Mouse (Mus musculus) neural tube, embryonic 15.5 days (tissue): ENCODE measurements around the gene Plxnb1. TPM values are rescaled to one million over a fixed set of nuclear protein-coding genes. Genes with fewer than 3 reads are reported as not detected.
"Not testable (repeated sequence)": the region's sequence is repeated elsewhere in the genome, so short reads cannot be mapped to it uniquely, and the experiment has no call there.

Experiments
- ATAC-seq: fragments of 200-750 bp; cut with Nextera tagmentation; 2 replicates; pipeline ENCODE4 v1.8.0; 2017; ENCODE audit warnings: mild to moderate bottlenecking, moderate TSS enrichment, moderate library complexity; ENCODE audit not compliant: low FRiP score
- H3K27ac ChIP-seq: fragments of 300-500 bp; sonication (generic); replicated peaks from 2 replicates; pipeline ENCODE4 v1.5.1; 2015; ENCODE audit warnings: mild to moderate bottlenecking, inconsistent platforms
- H3K27me3 ChIP-seq: fragments of 300-500 bp; sonication (generic); replicated peaks from 2 replicates; pipeline ENCODE4 v1.6.1; 2015; ENCODE audit warnings: inconsistent platforms
- H3K36me3 ChIP-seq: fragments of 300-500 bp; sonication (generic); 2 replicates; pipeline ENCODE4 v1.6.1; 2015; ENCODE audit warnings: inconsistent platforms
- H3K4me1 ChIP-seq: fragments of 300-500 bp; sonication (generic); 2 replicates; pipeline ENCODE4 v1.6.1; 2015; ENCODE audit warnings: inconsistent platforms
- H3K4me2 ChIP-seq: fragments of 300-500 bp; sonication (generic); 2 replicates; pipeline ENCODE4 v1.6.1; 2015; ENCODE audit warnings: inconsistent platforms, mild to moderate bottlenecking, moderate library complexity
- H3K4me3 ChIP-seq: fragments of 300-500 bp; sonication (generic); replicated peaks from 2 replicates; pipeline ENCODE4 v1.5.1; 2015; ENCODE audit warnings: mild to moderate bottlenecking, inconsistent platforms
- H3K9ac ChIP-seq: fragments of 300-500 bp; sonication (generic); replicated peaks from 2 replicates; pipeline ENCODE4 v1.6.1; 2015; ENCODE audit warnings: mild to moderate bottlenecking, inconsistent platforms
- H3K9me3 ChIP-seq: fragments of 300-500 bp; sonication (generic); replicated peaks from 2 replicates; pipeline ENCODE4 v1.6.1; 2016; ENCODE audit warnings: inconsistent platforms
- WGBS: fragments of 180-500 bp; shearing (Covaris S2); methylation state at CpG from one replicate; pipeline ENCODE4 v1.1.7; 2015; ENCODE audit warnings: mixed read lengths; 5-methylcytosine and 5-hydroxymethylcytosine counted together
- polyA plus RNA-seq: library from polyadenylated mRNA; unstranded; fragments of >200 nt; fragmentation: Nextera tagmentation; extraction: Ambion mirVana; gene quantifications from 2 replicates; pipeline ENCODE4 v1.2.1, GENCODE M21; 2015

Plxnb1 gene
- polyA plus RNA-seq, 1 experiment from 2014 or later = 11.6 TPM

DNA sequence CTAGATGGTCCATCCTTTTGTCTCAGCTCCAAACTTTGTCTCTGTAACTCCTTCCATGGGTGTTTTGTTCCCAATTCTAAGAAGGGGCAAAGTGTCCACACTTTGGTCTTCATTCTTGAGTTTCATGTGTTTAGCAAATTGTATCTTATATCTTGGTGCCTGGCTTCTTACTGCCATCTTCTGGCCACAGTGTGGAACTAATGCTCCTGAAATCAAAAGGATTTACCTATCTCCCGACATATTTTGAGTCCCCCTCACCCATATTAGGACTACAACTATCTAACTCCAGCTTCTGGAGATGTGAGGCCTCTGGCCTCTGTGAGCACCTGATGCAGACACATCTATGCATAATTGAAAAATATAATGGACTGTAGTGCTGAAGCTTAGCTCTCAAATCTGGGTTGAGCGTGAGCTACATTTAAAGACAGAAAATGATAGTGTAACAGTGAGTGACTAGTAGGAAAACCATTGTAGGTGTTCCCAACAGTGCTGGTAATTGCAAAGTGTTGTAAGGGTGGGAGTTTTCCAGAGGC, 27.4 kb downstream of the Plxnb1 start:
- Histone ChIP-seq H3K4me2 (no peak overlapping the region), H3K27ac (no peak overlapping the region), H3K9me3 (no peaks in the 10 kb centered on the region), H3K9ac (no peak overlapping the region), H3K4me3 (no peak overlapping the region), H3K27me3 (no peaks in the 10 kb centered on the region), H3K4me1 (peaks cover 6% of the 10 kb centered on the region; the same call in 1 of the 2 replicates), H3K36me3 (peaks cover 19% of the 10 kb centered on the region)
- ATAC-seq = peak; percentile 21; the same call in 1 of the 2 replicates
- WGBS = 50% methylated on average over 2 of the region's 2 CpGs

DNA sequence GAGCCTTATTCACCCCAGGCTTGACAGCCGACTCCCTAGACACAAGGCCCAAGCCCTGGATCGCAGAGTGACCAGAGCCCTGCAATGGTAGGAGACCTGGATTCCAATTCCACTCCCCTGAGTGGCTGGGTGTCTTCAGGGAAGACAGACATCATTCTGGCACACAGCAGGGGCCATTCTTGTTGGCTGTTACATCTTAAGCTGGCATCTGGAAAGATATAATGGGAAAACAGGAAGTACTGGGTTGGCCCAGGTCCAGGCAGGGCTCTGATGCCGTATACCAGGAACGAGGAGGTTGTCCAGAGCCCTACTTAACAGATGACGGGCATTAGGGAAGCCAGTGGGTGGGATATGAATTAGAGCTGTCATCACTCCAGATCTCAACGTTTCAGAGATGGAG, 28.1 kb downstream of the Plxnb1 start:
- Histone ChIP-seq H3K4me3 (no peak overlapping the region), H3K9me3 (no peaks in the 10 kb centered on the region), H3K4me1 (peaks cover 6% of the 10 kb centered on the region; the same call in 1 of the 2 replicates), H3K36me3 (peaks cover 13% of the 10 kb centered on the region), H3K27me3 (no peaks in the 10 kb centered on the region), H3K9ac (0 out of 2 replicates have a peak overlapping the region, but pooled peaks have one; percentile 17), H3K27ac (no peak overlapping the region), H3K4me2 (no peak overlapping the region)
- ATAC-seq = peak; percentile 28; the same call in 1 of the 2 replicates
- 58% methylated on average over 6 of the region's 6 CpGs for WGBS

DNA sequence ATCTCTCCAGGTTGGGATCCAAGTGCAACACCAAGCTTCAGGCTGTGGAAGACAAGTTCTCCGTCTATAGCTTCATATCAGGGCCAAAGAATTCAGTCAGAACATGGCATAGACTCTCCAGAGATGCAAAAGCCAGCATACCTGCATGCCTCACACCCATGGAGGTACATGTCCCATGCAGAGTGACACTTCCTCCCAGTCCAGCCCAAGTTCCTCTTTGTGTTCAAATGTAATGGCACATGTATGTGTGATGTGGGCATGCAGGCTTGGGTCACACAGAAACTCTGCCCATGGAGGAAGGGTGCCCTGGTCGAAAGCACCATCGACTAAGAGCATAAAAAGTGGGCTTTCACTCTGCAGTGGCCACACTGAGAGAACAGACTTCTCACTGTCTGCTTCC, 29.0 kb downstream of the Plxnb1 start:
- peaks cover 4% of the 10 kb centered on the region; the same call in 1 of the 2 replicates for H3K36me3 ChIP-seq
- no peak for ATAC-seq
- peaks cover 6% of the 10 kb centered on the region; the same call in 1 of the 2 replicates for H3K4me1 ChIP-seq
- H3K9me3 ChIP-seq = no peaks in the 10 kb centered on the region
- WGBS = 89% methylated on average over 3 of the region's 3 CpGs
- H3K9ac ChIP-seq = no peak overlapping the region
- H3K4me3 ChIP-seq = no peak overlapping the region
- H3K27me3 ChIP-seq = no peaks in the 10 kb centered on the region
- H3K27ac ChIP-seq = no peak overlapping the region
- no peak overlapping the region for H3K4me2 ChIP-seq

DNA sequence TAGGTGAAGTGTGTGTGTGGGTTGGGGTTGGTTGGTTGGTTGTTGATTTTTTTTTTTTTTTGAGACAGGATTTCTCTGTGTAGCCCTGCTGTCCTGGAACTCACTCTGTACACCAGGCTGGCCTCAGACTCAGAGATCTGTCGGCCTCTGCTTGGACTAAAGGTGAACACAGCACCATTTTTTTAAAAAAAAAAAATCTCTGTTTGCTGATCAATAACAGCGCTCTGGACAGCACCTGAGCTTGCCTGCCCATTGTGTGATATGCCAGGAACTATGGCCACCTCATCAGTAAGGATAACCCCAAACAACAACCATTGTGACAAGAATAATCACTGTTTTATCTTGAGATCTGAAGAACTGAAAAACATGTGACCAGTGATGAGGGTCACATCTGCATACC, 29.9 kb downstream of the Plxnb1 start:
- Histone ChIP-seq H3K4me3 (no peak overlapping the region), H3K4me1 (peaks cover 6% of the 10 kb centered on the region; the same call in 1 of the 2 replicates), H3K36me3 (no peaks in the 10 kb centered on the region), H3K27me3 (no peaks in the 10 kb centered on the region), H3K9ac (no peak overlapping the region), H3K9me3 (no peaks in the 10 kb centered on the region), H3K4me2 (no peak overlapping the region), H3K27ac (no peak overlapping the region)
- no peak for ATAC-seq
- WGBS = 88% methylated on average over 2 of the region's 2 CpGs

DNA sequence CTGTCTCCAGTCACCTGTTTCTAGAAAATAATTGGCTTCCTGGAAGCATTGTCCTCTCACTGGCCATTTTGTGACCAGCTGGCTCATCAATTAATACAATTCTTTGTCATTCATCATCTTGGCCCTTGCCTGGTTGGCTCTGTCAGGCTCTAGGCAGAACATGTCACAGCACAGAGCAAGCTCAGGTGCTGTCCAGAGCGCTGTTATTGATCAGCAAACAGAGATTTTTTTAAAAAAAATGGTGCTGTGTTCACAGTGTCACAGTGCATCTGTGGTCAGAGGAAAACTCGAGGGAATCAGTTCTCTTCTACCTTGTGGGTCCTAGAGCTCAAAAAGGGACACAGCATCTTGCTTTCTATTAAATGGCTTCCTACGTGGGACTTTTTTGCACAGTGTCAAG, 30.3 kb downstream of the Plxnb1 start:
- no peak overlapping the region for H3K4me3 ChIP-seq
- no peak overlapping the region for H3K9ac ChIP-seq
- WGBS = 80% methylated on average over 3 of the region's 3 CpGs
- H3K27ac ChIP-seq = no peak overlapping the region
- H3K9me3 ChIP-seq = no peaks in the 10 kb centered on the region
- no peaks in the 10 kb centered on the region for H3K27me3 ChIP-seq
- H3K4me2 ChIP-seq = no peak overlapping the region
- no peak for ATAC-seq
- H3K36me3 ChIP-seq = no peaks in the 10 kb centered on the region
- peaks cover 6% of the 10 kb centered on the region; the same call in 1 of the 2 replicates for H3K4me1 ChIP-seq

DNA sequence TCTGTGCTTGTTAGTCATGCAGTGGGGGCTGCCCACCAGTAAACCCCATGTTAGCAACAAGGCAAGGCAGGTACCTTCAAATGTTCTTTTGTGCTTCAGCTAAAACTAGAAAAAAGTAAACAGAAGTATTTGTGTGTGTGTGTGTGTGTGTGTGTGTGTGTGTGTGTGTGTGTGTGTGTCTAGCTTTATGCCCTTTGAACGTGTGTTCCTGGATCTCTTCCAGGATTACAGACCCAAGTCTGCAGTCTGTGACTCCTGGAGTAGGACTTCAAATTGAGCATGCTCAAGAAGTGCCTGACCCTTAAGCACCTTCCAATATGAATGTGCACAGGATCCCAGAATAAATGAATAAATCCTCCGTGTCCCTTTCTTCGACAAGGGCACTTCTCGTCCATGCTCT, 31.9 kb downstream of the Plxnb1 start:
- H3K4me1 ChIP-seq = peaks cover 6% of the 10 kb centered on the region; the same call in 1 of the 2 replicates
- no peaks in the 10 kb centered on the region for H3K9me3 ChIP-seq
- H3K27ac ChIP-seq = no peak overlapping the region
- no peak overlapping the region for H3K4me3 ChIP-seq
- no peak overlapping the region for H3K4me2 ChIP-seq
- WGBS = 87% methylated on average over 4 of the region's 4 CpGs
- H3K27me3 ChIP-seq = no peaks in the 10 kb centered on the region
- no peak overlapping the region for H3K9ac ChIP-seq
- ATAC-seq = no peak
- no peaks in the 10 kb centered on the region for H3K36me3 ChIP-seq

DNA sequence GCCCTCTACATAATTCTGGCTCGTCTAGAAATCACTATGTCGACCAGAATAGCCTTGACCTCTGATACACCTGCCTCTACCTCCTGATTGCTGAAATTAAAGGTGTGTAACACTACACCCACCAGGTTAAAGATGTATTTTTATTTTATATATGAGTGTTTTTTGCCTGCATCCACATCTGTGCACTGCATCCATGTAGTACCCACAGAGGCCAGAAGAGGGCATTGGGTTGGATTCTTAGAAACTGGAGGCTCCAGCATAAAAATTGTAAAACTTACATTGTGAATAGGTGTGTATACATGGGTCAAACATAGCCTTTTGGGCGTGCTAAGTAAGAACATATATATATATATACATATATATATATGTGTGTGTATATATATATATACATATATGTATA, 33.0 kb downstream of the Plxnb1 start:
- no peaks in the 10 kb centered on the region for H3K36me3 ChIP-seq
- 58% methylated on average over 3 of the region's 3 CpGs for WGBS
- no peaks in the 10 kb centered on the region for H3K27me3 ChIP-seq
- no peaks in the 10 kb centered on the region for H3K9me3 ChIP-seq
- no peak for ATAC-seq
- no peak overlapping the region for H3K27ac ChIP-seq
- H3K9ac ChIP-seq = no peak overlapping the region
- peaks cover 3% of the 10 kb centered on the region; the same call in 1 of the 2 replicates for H3K4me1 ChIP-seq
- no peak overlapping the region for H3K4me3 ChIP-seq
- no peak overlapping the region for H3K4me2 ChIP-seq

DNA sequence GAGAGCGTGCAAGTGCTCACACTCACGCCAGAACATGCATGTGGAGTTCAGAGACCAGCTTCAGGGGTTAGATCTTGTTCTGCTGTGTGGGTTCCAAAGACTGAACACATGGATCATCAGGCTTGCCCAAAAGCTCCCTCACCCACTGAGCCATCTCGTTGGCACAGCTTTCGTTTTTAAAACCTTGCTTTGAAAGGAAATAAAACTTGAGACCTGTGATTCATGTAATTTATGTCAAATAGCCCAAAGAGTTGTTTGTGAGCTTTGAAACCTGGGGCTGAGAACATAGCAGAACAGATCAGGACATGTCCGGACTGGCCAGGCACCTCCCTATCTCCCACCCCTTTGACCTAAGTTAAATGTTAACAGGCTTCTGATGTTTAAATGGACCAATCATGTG, 34.9 kb downstream of the Plxnb1 start:
- Histone ChIP-seq H3K4me3 (no peak overlapping the region), H3K36me3 (no peaks in the 10 kb centered on the region), H3K9me3 (no peaks in the 10 kb centered on the region), H3K27ac (no peak overlapping the region), H3K27me3 (no peaks in the 10 kb centered on the region), H3K9ac (no peak overlapping the region), H3K4me2 (no peak overlapping the region), H3K4me1 (no peaks in the 10 kb centered on the region)
- no peak for ATAC-seq
- 85% methylated on average over 5 of the region's 5 CpGs for WGBS

DNA sequence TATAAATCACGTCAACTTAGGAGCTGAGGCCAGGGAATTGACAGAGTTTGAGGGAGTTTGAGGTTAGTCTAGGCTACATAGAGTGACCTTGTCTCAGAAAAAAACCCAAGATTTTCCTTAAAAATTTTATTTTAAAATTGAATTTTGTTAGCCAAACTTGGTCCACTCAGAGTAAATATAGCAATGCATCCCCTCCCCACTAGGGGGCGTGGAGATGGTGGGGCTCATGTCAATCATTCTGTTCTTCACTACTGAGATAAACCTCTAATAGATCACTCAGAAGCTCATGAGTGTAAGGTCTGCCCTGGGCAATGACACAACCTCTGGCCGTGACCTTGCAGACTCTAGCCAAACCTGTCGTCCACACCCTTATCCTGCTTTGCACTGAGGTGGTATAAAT, 45.2 kb downstream of the Plxnb1 start:
- H3K27me3 ChIP-seq = not testable (repeated sequence)

DNA sequence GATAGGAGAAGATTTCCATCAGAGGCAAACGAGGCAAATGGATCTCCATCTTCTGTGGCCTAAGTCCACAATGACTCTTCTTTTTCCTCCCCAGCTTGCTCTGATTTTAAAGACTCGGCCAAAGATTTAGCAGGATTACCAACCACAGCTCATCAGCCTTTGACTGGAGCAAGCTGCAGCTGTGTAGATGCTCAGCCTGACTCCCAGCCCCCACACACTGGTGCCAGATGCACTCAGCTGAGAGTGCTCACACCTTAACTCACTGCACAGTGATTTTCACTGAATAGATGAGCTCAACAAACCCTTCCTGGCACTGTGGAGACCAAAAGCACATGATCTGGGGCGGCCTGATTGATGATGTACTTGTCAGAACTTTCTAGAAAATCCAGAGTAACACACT, 66.8 kb downstream of the Plxnb1 start, which contains the start of gene Fbxw21:
Gene Fbxw21 (minus strand): TSS at position 101 of the 400 bp plus-strand sequence.
- ATAC-seq = no peak
- WGBS = 74% methylated on average over 3 of the region's 3 CpGs
- no peaks in the 10 kb centered on the region for H3K27me3 ChIP-seq
- no peaks in the 10 kb centered on the region for H3K36me3 ChIP-seq
- H3K9ac ChIP-seq = no peak within 1 kb of the TSS
- no peak within 1 kb of the TSS for H3K27ac ChIP-seq
- no peaks in the 10 kb centered on the region for H3K4me1 ChIP-seq
- H3K4me2 ChIP-seq = no peak within 1 kb of the TSS
- H3K9me3 ChIP-seq = no peaks in the 10 kb centered on the region
- H3K4me3 ChIP-seq = no peak within 1 kb of the TSS

More for the DNA sequence above, 45.2 kb downstream of the Plxnb1 start:
- not testable (repeated sequence) for H3K4me2 ChIP-seq, H3K27ac ChIP-seq, H3K4me3 ChIP-seq, H3K4me1 ChIP-seq, H3K9ac ChIP-seq, H3K36me3 ChIP-seq, H3K9me3 ChIP-seq, ATAC-seq
- WGBS = 68% methylated on average over 4 of the region's 4 CpGs

DNA sequence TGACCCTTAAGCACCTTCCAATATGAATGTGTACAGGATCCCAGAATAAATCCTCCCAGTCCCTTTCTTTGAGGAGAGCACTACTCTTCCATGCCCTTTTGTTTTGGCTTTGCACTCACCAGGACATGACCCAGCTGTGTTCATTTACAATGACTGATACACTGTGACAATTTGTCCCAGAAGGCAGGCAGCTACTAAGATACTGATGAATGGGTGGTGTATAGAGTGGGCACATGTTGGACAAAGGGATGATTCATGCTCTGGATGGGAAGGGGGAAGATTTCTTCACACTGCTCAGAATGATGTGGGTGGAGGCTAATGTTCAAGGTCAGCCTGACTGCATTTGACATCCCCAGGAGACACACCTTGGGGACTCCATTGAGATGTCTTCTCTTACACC, 72.1 kb downstream of the Plxnb1 start:
- no peak overlapping the region for H3K4me2 ChIP-seq
- H3K36me3 ChIP-seq = no peaks in the 10 kb centered on the region
- H3K4me3 ChIP-seq = no peak overlapping the region
- H3K27ac ChIP-seq = no peak overlapping the region
- H3K4me1 ChIP-seq = no peaks in the 10 kb centered on the region
- no peak overlapping the region for H3K9ac ChIP-seq
- ATAC-seq = no peak
- H3K27me3 ChIP-seq = no peaks in the 10 kb centered on the region
- H3K9me3 ChIP-seq = no peaks in the 10 kb centered on the region
